Comparison of ENCODE assay signal across 18 mouse cellular contexts in the genomic region with DNA sequence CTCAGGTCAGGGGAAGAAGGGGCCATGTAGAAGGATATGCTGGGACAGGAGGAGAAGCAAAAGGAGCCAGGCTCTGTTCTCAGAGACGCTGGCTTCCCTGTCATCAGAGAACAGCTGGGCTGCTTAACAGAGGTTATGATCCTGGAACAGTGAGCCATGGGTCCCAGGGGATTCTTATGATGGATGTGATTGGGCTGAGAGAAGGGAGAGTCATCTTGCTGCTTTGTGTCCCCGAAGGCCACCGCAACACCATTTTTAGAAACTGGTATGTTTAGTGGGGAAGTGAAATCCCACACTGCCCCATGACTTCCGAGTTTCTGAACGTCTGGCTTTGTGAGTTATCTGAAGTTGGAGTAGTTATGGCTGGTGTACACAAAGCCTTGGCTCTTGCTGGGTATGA. TPM values are rescaled to one million over a fixed set of nuclear protein-coding genes. Genes with fewer than 3 reads are reported as not detected.
DNase-seq lines count a peak whose midpoint lies in the region; ATAC-seq and TF ChIP-seq lines count a peak whose summit lies in the region.
"Had no signal": no experiment of that assay in that cellular context is flagged by ENCODE, and none has a peak within 500 bp of the region (broad histone marks: within the 10 kb centered on the region; RNA-seq: fewer than 3 reads in every experiment).

No protein-coding gene starts in this region.

- no peak overlapping the region for H3K4me2 ChIP-seq in heart, embryonic 11.5 days
- no peak overlapping the region for H3K4me2 ChIP-seq in kidney, postnatal 0 days (ENCODE audit: low read length)
- H3K4me2 ChIP-seq: embryonic facial prominence, embryonic 15.5 days; forebrain, embryonic 13.5 days; hindbrain, embryonic 12.5 days; neural tube, embryonic 15.5 days had no signal

- WGBS in heart, embryonic 11.5 days (ENCODE audit: insufficient replicate concordance): 70% methylated on average over 5 of the region's 5 CpGs
- WGBS in kidney, postnatal 0 days: 49% methylated on average over 5 of the region's 5 CpGs

- no peaks in the 10 kb centered on the region for H3K27me3 ChIP-seq in heart, embryonic 11.5 days (ENCODE audit: control insufficient read depth, insufficient read depth, low read length)
- H3K27me3 ChIP-seq in kidney, postnatal 0 days (ENCODE audit: insufficient read depth, low read length): no peaks in the 10 kb centered on the region
- H3K27me3 ChIP-seq: embryonic facial prominence, embryonic 15.5 days; forebrain, embryonic 13.5 days had no signal

- no peak overlapping the region for H3K27ac ChIP-seq in heart, embryonic 11.5 days (ENCODE audit: low read depth, low read length)
- no peak overlapping the region for H3K27ac ChIP-seq in kidney, postnatal 0 days
- H3K27ac ChIP-seq: embryonic facial prominence, embryonic 15.5 days; forebrain, embryonic 13.5 days; hindbrain, embryonic 12.5 days; neural tube, embryonic 15.5 days had no signal

- no peak overlapping the region for H3K9ac ChIP-seq in heart, embryonic 11.5 days (ENCODE audit: low read depth, low read length)
- no peak overlapping the region for H3K9ac ChIP-seq in kidney, postnatal 0 days (ENCODE audit: low read depth, low read length)
- H3K9ac ChIP-seq: embryonic facial prominence, embryonic 15.5 days; forebrain, embryonic 13.5 days; hindbrain, embryonic 12.5 days; liver, postnatal 0 days; neural tube, embryonic 15.5 days had no signal

- no peaks in the 10 kb centered on the region for H3K36me3 ChIP-seq in heart, embryonic 11.5 days (ENCODE audit: control insufficient read depth, insufficient read depth, low read length)
- H3K36me3 ChIP-seq in kidney, postnatal 0 days (ENCODE audit: insufficient read depth, low read length): no peaks in the 10 kb centered on the region
- H3K36me3 ChIP-seq: embryonic facial prominence, embryonic 15.5 days; hindbrain, embryonic 12.5 days; neural tube, embryonic 15.5 days had no signal

- no peak for TF ChIP-seq CTCF in kidney, postnatal 0 days (IDR thresholded peaks at IDR 0.05; ENCODE audit: low read depth)

- peak; percentile 98 for DNase-seq in heart, adult 11 months
- DNase-seq in lung, postnatal 36 days: peak; percentile 35
- no peak for DNase-seq in lung, postnatal 4 days
- peak; percentile 43 for DNase-seq in kidney, postnatal 0 days (ENCODE audit: low spot score)
- no peak for DNase-seq in ovary, postnatal 14 days (ENCODE audit: low spot score)
- DNase-seq in spleen, postnatal 4 days (ENCODE audit: low spot score in 2 of 2): no peak
- DNase-seq: adrenal gland, postnatal 36 days; liver, postnatal 0 days; right cerebral cortex, adult 18-20 months had no signal

- no peaks in the 10 kb centered on the region; the same call in 1 of the 2 replicates for H3K9me3 ChIP-seq in heart, embryonic 11.5 days (replicated peaks; ENCODE audit: control insufficient read depth, low read length)
- no peaks in the 10 kb centered on the region for H3K9me3 ChIP-seq in kidney, postnatal 0 days (replicated peaks; ENCODE audit: low read length)
- H3K9me3 ChIP-seq: embryonic facial prominence, embryonic 15.5 days; neural tube, embryonic 15.5 days had no signal

- no peaks in the 10 kb centered on the region for H3K4me1 ChIP-seq in heart, embryonic 11.5 days (ENCODE audit: control insufficient read depth, insufficient read depth, low read length)
- no peaks in the 10 kb centered on the region for H3K4me1 ChIP-seq in kidney, postnatal 0 days (replicated peaks; ENCODE audit: insufficient read depth, low read length)
- H3K4me1 ChIP-seq: embryonic facial prominence, embryonic 15.5 days; neural tube, embryonic 15.5 days had no signal

- ATAC-seq in heart, embryonic 11.5 days (replicated peaks; ENCODE audit: insufficient number of reproducible peaks, low FRiP score, low TSS enrichment): no peak
- ATAC-seq in kidney, postnatal 0 days (replicated peaks; ENCODE audit: low FRiP score, low read depth): no peak; the same call in 1 of the 2 replicates
- no peak for ATAC-seq in erythroblast, adult 5-6 weeks (replicated peaks; ENCODE audit: low FRiP score, poor library complexity, severe bottlenecking)
- ATAC-seq: forebrain, embryonic 13.5 days; liver, postnatal 0 days had no signal

- H3K4me3 ChIP-seq in heart, embryonic 11.5 days (ENCODE audit: low read depth, low read length): no peak overlapping the region
- no peak overlapping the region for H3K4me3 ChIP-seq in kidney, postnatal 0 days (replicated peaks; ENCODE audit: low read depth, low read length)
- H3K4me3 ChIP-seq: embryonic facial prominence, embryonic 15.5 days; forebrain, embryonic 13.5 days; hindbrain, embryonic 12.5 days; neural tube, embryonic 15.5 days had no signal

RNA-seq across cellular contexts. Expression of gene Crhr2, which starts 12.5 kb away (rescaled TPM):
- 4.2 and 5.3 TPM in 2 replicates for polyA plus RNA-seq in heart, embryonic 11.5 days (2014; fragmentation: Nextera tagmentation; extraction: Ambion mirVana)
- polyA plus RNA-seq in kidney, postnatal 0 days (2015; fragmentation: Nextera tagmentation; extraction: Ambion mirVana): 0.06 and 0.12 TPM in 2 replicates
- not detected in 2 replicates for total RNA-seq in erythroblast, adult 5-6 weeks (2015; ENCODE audit: low replicate concordance)
- 0.28 TPM in 1 of 2 replicates, not detected in the other for total RNA-seq in erythroblast, adult 5-6 weeks (2017; ENCODE audit: low replicate concordance)
- total RNA-seq: adrenal gland, postnatal 36 days; megakaryocyte-erythroid progenitor cell, adult 5-6 weeks; monocyte, adult 5-6 weeks had no signal
- polyA plus RNA-seq: liver, postnatal 0 days had no signal

RNA-seq across cellular contexts. Expression of gene Inmt, which starts 29.6 kb away (rescaled TPM):
- not detected in 2 replicates for polyA plus RNA-seq in heart, embryonic 11.5 days (2014; fragmentation: Nextera tagmentation; extraction: Ambion mirVana)
- 25.1 and 25.4 TPM in 2 replicates for polyA plus RNA-seq in kidney, postnatal 0 days (2015; fragmentation: Nextera tagmentation; extraction: Ambion mirVana)
- total RNA-seq in erythroblast, adult 5-6 weeks (2015; ENCODE audit: low replicate concordance): not detected in 2 replicates
- total RNA-seq in erythroblast, adult 5-6 weeks (2017; ENCODE audit: low replicate concordance): not detected in 2 replicates
- total RNA-seq: gastrocnemius, postnatal 4 days; megakaryocyte-erythroid progenitor cell, adult 5-6 weeks; monocyte, adult 5-6 weeks had no signal
- polyA plus RNA-seq: forebrain, embryonic 13.5 days; hindbrain, embryonic 12.5 days; neural tube, embryonic 15.5 days had no signal

RNA-seq across cellular contexts. Expression of gene Mindy4, which starts 57.9 kb away (rescaled TPM):
- 8.0 and 9.2 TPM in 2 replicates for polyA plus RNA-seq in heart, embryonic 11.5 days (2014; fragmentation: Nextera tagmentation; extraction: Ambion mirVana)
- 11.6 TPM in 2 replicates for polyA plus RNA-seq in kidney, postnatal 0 days (2015; fragmentation: Nextera tagmentation; extraction: Ambion mirVana)
- total RNA-seq in erythroblast, adult 5-6 weeks (2015; ENCODE audit: low replicate concordance): not detected in 2 replicates
- 3.4 TPM in 1 of 2 replicates, not detected in the other for total RNA-seq in erythroblast, adult 5-6 weeks (2017; ENCODE audit: low replicate concordance)
- total RNA-seq: monocyte, adult 5-6 weeks had no signal

Comparison
In these comparisons a context has a peak if more than half of its experiments do, and no peak if none do; other contexts are left out.
1. DNase-seq: peak in heart, adult 11 months (single experiment), lung, postnatal 36 days (single experiment) and kidney, postnatal 0 days (single experiment); none in lung, postnatal 4 days (0 of 2), ovary, postnatal 14 days (single experiment) and spleen, postnatal 4 days (0 of 2).
2. RNA of gene Inmt, which starts 29.6 kb away (polyA plus RNA-seq): 25.1 to 25.4 TPM in kidney, postnatal 0 days; not detected in heart, embryonic 11.5 days; every median in the first group is over 10 times any median in the second.